15 mouse cellular contexts compared by ENCODE assay signal in the genomic region with DNA sequence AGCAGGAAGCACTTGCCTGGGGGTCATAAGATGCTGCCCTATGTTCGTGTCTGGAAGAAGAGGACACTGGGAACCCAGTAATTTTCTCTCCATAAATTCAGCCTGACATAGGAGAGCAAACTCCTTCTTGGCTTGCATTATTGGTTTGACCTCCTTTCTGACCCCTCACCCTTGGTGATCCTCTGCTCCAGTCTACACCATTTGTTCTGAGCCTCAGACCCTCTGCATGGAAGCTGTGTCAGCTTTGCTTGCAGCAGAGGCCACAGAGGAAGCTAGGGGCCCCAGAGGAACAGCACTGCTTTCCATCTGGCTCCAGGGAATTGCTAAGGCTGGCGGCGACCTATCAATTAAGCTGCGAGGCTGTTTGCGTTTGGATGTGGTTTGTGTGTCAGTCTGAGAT.
DNase-seq lines count a peak whose midpoint lies in the region.
"Had no signal": no experiment of that assay in that cellular context is flagged by ENCODE, and none has a peak within 500 bp of the region (broad histone marks: within the 10 kb centered on the region; RNA-seq: fewer than 3 reads in every experiment).

No protein-coding gene starts in this region.

- DNase-seq in adrenal gland, adult 2 months = peak; percentile 5
- no peak for DNase-seq in adrenal gland, postnatal 4 days (ENCODE audit: low spot score in 2 of 2)
- peak; percentile 81 for DNase-seq in embryo, embryonic 10 days (ENCODE audit: low spot score)
- DNase-seq in kidney, adult 8-10 months = peak; percentile 34 to 52
- DNase-seq in kidney, postnatal 25 days = peak; percentile 61 to 66
- DNase-seq in layer of hippocampus, adult 11-12 months (ENCODE audit: low spot score) = no peak
- DNase-seq in gastrocnemius, adult 8-10 months (ENCODE audit: low spot score in 2 of 2) = no peak
- no peak for DNase-seq in thymus, adult 18-20 months
- DNase-seq: adrenal gland, postnatal 10 days; cerebellum, adult 11 months; cerebellum, postnatal 10 days; heart, postnatal 14 days; layer of hippocampus, adult 9-11 months; lung, postnatal 4 days; right cerebral cortex, postnatal 25 days had no signal

Comparison
In these comparisons a context has a peak if more than half of its experiments do, and no peak if none do; other contexts are left out.
1. DNase-seq: peak in adrenal gland, adult 2 months (single experiment), embryo, embryonic 10 days (single experiment), kidney, adult 8-10 months (2 of 2) and kidney, postnatal 25 days (2 of 2); none in adrenal gland, postnatal 4 days (0 of 2), layer of hippocampus, adult 11-12 months (single experiment), gastrocnemius, adult 8-10 months (0 of 2) and thymus, adult 18-20 months (0 of 2).